Mouse (Mus musculus) intestine, embryonic 14.5 days (tissue): Measurements from ENCODE around the gene Dvl1. TPM values are rescaled to one million over a fixed set of nuclear protein-coding genes. Genes with fewer than 3 reads are reported as not detected.
A peak's percentile ranks its signal among the peaks of the same experiment; 100 is the strongest.

Experiments
- ATAC-seq: fragments of 200-750 bp; cut with Nextera tagmentation; replicated peaks from 2 replicates; pipeline ENCODE4 v1.8.0; 2017; ENCODE audit warnings: low read depth, moderate number of reproducible peaks, moderate TSS enrichment, moderate library complexity; ENCODE audit not compliant: low FRiP score, low TSS enrichment
- DNase-seq: peaks from one replicate; pipeline ENCODE4 v3.0.0-alpha.2; 2018; ENCODE audit warnings: low spot score
- H3K27ac ChIP-seq: fragments of 300-500 bp; sonication (generic); 2 replicates; pipeline ENCODE4 v1.5.1; 2014; ENCODE audit warnings: low read depth, mild to moderate bottlenecking, control low read depth
- H3K27me3 ChIP-seq: fragments of 300-500 bp; sonication (generic); replicated peaks from 2 replicates; pipeline ENCODE4 v1.6.1; 2014; ENCODE audit warnings: low read length, control low read depth; ENCODE audit not compliant: control insufficient read depth, insufficient read depth
- H3K36me3 ChIP-seq: fragments of 300-500 bp; sonication (generic); 2 replicates; pipeline ENCODE4 v1.6.1; 2014; ENCODE audit warnings: low read length, control low read depth; ENCODE audit not compliant: control insufficient read depth, insufficient read depth
- H3K4me1 ChIP-seq: fragments of 300-500 bp; sonication (generic); replicated peaks from 2 replicates; pipeline ENCODE4 v1.6.1; 2014; ENCODE audit warnings: low read length, control low read depth, mixed read lengths; ENCODE audit not compliant: control insufficient read depth, insufficient read depth
- H3K4me2 ChIP-seq: fragments of 300-500 bp; sonication (generic); 2 replicates; pipeline ENCODE4 v1.6.1; 2014; ENCODE audit warnings: low read length
- H3K4me3 ChIP-seq: fragments of 300-500 bp; sonication (generic); 2 replicates; pipeline ENCODE4 v1.5.1; 2014; ENCODE audit warnings: low read depth, low read length, control low read depth, mixed read lengths
- H3K9ac ChIP-seq: fragments of 300-500 bp; sonication (generic); 2 replicates; pipeline ENCODE4 v1.6.1; 2014; ENCODE audit warnings: mild to moderate bottlenecking, low read length
- H3K9me3 ChIP-seq: fragments of 300-500 bp; sonication (generic); 2 replicates; pipeline ENCODE4 v1.6.1; 2016; ENCODE audit warnings: low read length, control low read depth; ENCODE audit not compliant: control insufficient read depth
- WGBS: fragments of 180-500 bp; shearing (Covaris S2); extraction: QIAGEN DNeasy Blood & Tissue Kit; methylation state at CpG from one replicate; pipeline ENCODE4 v1.1.7; 2014; 5-methylcytosine and 5-hydroxymethylcytosine counted together
- polyA plus RNA-seq: library from polyadenylated mRNA; unstranded; fragments of >200 nt; fragmentation: Nextera tagmentation; extraction: Ambion mirVana; gene quantifications from 2 replicates; pipeline ENCODE4 v1.2.1, GENCODE M21; 2014

The Dvl1 gene
- polyA plus RNA-seq, 1 experiment from 2014 or later: 7.3 TPM

DNA sequence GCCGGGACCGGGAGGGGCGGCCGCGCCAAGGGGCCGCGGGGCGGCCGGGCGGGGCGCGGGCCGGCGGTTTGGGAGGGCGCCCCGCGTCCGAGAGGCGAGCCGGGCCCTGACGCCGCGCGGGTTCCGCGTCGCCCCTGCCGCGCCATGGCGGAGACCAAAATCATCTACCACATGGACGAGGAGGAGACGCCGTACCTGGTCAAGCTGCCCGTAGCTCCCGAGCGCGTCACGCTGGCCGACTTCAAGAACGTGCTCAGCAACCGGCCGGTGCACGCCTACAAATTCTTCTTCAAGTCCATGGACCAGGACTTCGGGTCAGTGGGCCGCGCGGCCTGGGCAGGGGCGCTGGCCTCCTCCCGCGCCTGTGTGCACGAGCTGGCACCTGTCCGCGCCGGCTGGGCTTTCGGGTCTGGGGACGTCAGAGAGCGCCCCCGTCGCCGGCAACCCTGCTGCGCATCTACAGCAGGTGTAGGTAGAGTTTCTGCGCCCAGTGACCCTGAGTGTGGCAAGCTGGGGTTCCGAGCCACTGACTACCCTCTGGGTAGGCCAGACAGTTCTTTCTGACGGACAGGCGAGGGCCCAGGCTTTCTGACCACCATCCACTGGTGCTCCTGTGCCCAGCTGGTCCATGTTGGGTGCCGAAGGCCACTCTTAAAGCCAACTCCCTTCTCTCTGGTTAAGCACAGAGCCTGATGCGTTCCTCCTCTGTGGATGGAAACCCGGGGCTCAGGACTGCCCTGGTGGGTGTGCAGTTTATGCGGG is 570 bp downstream of the Dvl1 start:
- Histone ChIP-seq H3K4me2 (peak overlapping the region; percentile 95), H3K27me3 (no peaks in the 10 kb centered on the region), H3K4me3 (peak overlapping the region; percentile 79), H3K9ac (peak overlapping the region; percentile 85), H3K27ac (peak overlapping the region; percentile 33), H3K4me1 (peaks cover 23% of the 10 kb centered on the region), H3K9me3 (no peaks in the 10 kb centered on the region), H3K36me3 (peaks cover 12% of the 10 kb centered on the region)
- DNase-seq (peak; percentile 81), ATAC-seq (peak; percentile 57)
- WGBS: 3% methylated on average over 66 of the region's 69 CpGs

- Histone ChIP-seq H3K9ac (peak overlapping the region; percentile 85), H3K9me3 (no peaks in the 10 kb centered on the region), H3K27ac (no peak overlapping the region), H3K36me3 (peaks cover 6% of the 10 kb centered on the region), H3K4me3 (peak overlapping the region; percentile 79), H3K4me2 (peak overlapping the region; percentile 95), H3K27me3 (no peaks in the 10 kb centered on the region), H3K4me1 (peaks cover 23% of the 10 kb centered on the region)
- whole genome bisulfite sequencing: 60% methylated on average over 7 of the region's 7 CpGs
- DNase-seq (no peak), ATAC-seq (no peak)
Measured at GRCm38 (mm10) chr4:155848434-155849095, 1.4 kb downstream of the Dvl1 start.

DNA sequence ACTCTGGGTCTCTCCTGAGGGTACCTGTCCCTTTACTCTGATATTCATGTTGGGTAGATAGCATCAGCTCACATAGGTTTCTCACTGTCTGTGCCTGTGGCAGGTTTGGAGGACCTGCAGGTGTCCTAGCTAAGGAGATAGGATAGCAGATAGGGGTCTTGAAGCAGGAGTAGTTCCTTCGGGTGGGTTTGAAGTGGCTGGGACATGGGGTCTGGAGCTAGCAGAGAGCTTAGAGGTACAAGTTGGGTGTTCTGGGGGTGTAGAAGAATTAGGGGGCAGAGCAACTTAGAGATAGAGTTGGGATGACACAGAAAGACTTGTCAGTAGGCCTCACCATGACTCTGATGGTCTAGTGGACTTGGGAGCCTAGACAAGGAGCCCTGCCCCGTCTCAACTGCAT is 2.2 kb downstream of the Dvl1 start:
- H3K27me3 ChIP-seq: no peaks in the 10 kb centered on the region
- H3K9ac ChIP-seq: no peak overlapping the region
- peaks cover 23% of the 10 kb centered on the region for H3K4me1 ChIP-seq
- DNase-seq (no peak), ATAC-seq (no peak)
- H3K27ac ChIP-seq: no peak overlapping the region
- no peak overlapping the region for H3K4me3 ChIP-seq
- H3K4me2 ChIP-seq: no peak overlapping the region
- WGBS: 86% methylated on average over 2 of the region's 2 CpGs
- H3K36me3 ChIP-seq: peaks cover 8% of the 10 kb centered on the region
- no peaks in the 10 kb centered on the region for H3K9me3 ChIP-seq

DNA sequence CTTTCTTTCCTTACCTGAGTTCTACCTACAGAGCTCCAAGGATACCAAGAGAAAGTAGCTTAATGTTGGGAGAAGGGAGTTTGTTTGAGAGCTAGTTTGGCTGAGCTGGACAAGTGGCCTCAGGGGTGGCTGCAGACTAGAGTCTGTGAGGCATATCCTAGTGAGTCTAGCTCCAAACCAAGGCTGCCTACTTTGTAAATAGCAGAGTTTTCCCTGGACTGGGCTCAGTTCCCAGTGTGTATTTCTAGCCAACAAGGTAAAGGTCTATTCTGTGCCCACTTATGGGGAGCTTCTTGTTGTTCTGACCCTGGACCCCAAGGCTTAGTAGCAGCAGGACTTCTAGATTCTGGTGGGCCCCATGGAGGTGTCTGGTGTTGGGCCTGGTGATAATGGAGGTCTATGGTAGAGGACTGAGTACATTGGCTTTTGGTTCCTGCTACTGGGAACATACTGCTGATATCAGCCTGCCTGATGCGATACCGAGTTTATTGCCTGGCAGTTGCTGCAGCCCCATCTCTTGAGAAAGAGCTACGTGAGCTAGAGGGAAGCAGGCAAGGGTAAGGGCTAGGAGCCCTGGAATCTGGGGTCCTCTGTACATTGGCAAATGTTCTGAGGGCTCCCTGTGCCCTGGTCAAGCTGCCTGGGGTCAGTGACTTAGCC is 2.7 kb downstream of the Dvl1 start:
- H3K27me3 ChIP-seq: no peaks in the 10 kb centered on the region
- no peak overlapping the region for H3K4me2 ChIP-seq
- H3K4me1 ChIP-seq: peaks cover 23% of the 10 kb centered on the region
- H3K36me3 ChIP-seq: peaks cover 13% of the 10 kb centered on the region
- 97% methylated on average over 3 of the region's 3 CpGs for WGBS
- no peak for ATAC-seq
- H3K9me3 ChIP-seq: no peaks in the 10 kb centered on the region
- no peak overlapping the region for H3K4me3 ChIP-seq
- H3K27ac ChIP-seq: no peak overlapping the region
- H3K9ac ChIP-seq: no peak overlapping the region
- DNase-seq: no peak

DNA sequence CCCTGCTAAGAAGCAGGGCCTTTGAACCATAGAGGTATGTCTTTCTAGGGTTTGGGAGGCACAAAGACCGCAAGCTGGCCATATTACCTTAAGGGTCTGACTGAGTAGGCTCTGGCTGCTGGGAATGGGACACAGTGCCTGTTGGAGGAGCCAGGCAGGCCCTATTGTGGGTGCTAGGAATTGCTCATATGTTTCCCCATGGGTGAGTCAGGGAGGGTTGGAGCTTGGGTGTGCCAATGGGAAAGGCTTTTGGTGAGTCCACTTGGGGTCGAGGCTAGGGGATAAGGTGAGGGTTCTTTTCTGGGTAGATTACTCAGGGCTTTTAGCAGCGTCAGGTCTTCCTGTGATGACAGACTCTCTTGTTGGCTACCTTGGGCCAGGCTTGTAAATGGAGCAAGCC is 4.2 kb downstream of the Dvl1 start:
- Histone ChIP-seq H3K27ac (no peak overlapping the region), H3K4me2 (no peak overlapping the region), H3K36me3 (peaks cover 26% of the 10 kb centered on the region), H3K4me3 (no peak overlapping the region), H3K9me3 (no peaks in the 10 kb centered on the region), H3K9ac (no peak overlapping the region), H3K27me3 (no peaks in the 10 kb centered on the region), H3K4me1 (peaks cover 23% of the 10 kb centered on the region)
- WGBS: 89% methylated on average over 3 of the region's 3 CpGs
- ATAC-seq (no peak), DNase-seq (no peak)

- ATAC-seq (no peak), DNase-seq (no peak)
- WGBS: 90% methylated on average over 2 of the region's 2 CpGs
- Histone ChIP-seq H3K27ac (no peak overlapping the region), H3K27me3 (no peaks in the 10 kb centered on the region), H3K9ac (no peak overlapping the region), H3K4me1 (peaks cover 17% of the 10 kb centered on the region), H3K9me3 (no peaks in the 10 kb centered on the region), H3K4me2 (no peak overlapping the region), H3K4me3 (no peak overlapping the region), H3K36me3 (peaks cover 32% of the 10 kb centered on the region)
Measured at GRCm38 (mm10) chr4:155851951-155852411, 4.8 kb downstream of the Dvl1 start.

DNA sequence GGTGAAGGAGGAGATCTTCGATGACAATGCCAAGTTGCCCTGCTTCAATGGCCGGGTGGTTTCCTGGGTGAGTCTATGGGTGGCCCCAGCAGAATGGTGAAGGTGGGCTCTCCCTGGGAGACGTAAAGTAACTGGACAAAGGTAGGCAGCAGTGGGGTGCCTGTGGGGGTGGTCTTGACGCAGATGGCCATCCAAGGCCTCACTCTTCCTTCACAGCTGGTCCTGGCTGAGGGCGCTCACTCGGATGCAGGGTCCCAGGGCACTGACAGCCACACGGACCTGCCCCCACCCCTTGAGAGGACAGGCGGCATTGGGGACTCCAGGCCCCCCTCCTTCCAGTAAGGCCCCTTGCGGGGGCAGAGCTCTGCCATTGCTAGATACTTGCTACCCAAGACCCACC is 6.2 kb downstream of the Dvl1 start:
- Histone ChIP-seq H3K9me3 (no peaks in the 10 kb centered on the region), H3K4me2 (no peak overlapping the region), H3K9ac (no peak overlapping the region), H3K27me3 (no peaks in the 10 kb centered on the region), H3K27ac (no peak overlapping the region), H3K4me1 (peaks cover 11% of the 10 kb centered on the region), H3K36me3 (peaks cover 45% of the 10 kb centered on the region), H3K4me3 (no peak overlapping the region)
- ATAC-seq: no peak
- whole genome bisulfite sequencing: 84% methylated on average over 9 of the region's 9 CpGs
- DNase-seq: no peak

DNA sequence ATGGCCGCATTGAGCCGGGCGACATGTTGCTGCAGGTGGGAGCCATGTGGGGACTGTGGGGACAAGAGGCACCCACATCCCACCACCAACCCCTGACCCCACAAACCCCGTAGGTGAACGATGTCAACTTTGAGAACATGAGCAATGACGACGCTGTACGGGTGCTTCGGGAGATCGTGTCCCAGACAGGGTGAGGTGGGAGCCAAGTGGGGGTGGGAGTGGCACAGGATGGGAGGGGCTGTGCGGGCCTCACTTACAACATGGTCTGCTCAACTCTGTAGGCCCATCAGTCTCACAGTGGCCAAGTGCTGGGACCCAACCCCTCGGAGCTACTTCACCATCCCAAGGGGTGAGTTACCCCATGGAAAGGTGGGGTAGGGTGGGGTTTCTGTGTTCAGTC is 7.8 kb downstream of the Dvl1 start:
- H3K36me3 ChIP-seq: peaks cover 52% of the 10 kb centered on the region
- no peaks in the 10 kb centered on the region for H3K4me1 ChIP-seq
- 97% methylated on average over 12 of the region's 12 CpGs for WGBS
- H3K27ac ChIP-seq: no peak overlapping the region
- H3K27me3 ChIP-seq: no peaks in the 10 kb centered on the region
- H3K4me3 ChIP-seq: no peak overlapping the region
- H3K9me3 ChIP-seq: no peaks in the 10 kb centered on the region
- no peak overlapping the region for H3K9ac ChIP-seq
- DNase-seq: no peak
- H3K4me2 ChIP-seq: no peak overlapping the region
- 0 out of 2 replicates have a peak, but pooled peaks have one; percentile 21 for ATAC-seq
